Mouse (Mus musculus) limb, embryonic 13.5 days (tissue): ENCODE measurements around the gene Atf3. TPM values are rescaled to one million over a fixed set of nuclear protein-coding genes. Genes with fewer than 3 reads are reported as not detected.

Experiments
- ATAC-seq: fragments of 200-750 bp; cut with Nextera tagmentation; 2 replicates; pipeline ENCODE4 v1.8.0; 2017; ENCODE audit warnings: low read depth, moderate number of reproducible peaks, moderate TSS enrichment; ENCODE audit not compliant: low FRiP score
- H3K27ac ChIP-seq: fragments of 300-500 bp; sonication (generic); 2 replicates; pipeline ENCODE4 v1.5.1; 2015; ENCODE audit warnings: inconsistent platforms, mild to moderate bottlenecking, moderate library complexity
- H3K27me3 ChIP-seq: fragments of 300-500 bp; sonication (generic); 2 replicates; pipeline ENCODE4 v1.6.1; 2015; ENCODE audit warnings: mild to moderate bottlenecking, inconsistent platforms
- H3K36me3 ChIP-seq: fragments of 300-500 bp; sonication (generic); 2 replicates; pipeline ENCODE4 v1.6.1; 2015; ENCODE audit warnings: inconsistent platforms, mild to moderate bottlenecking, moderate library complexity
- H3K4me1 ChIP-seq: fragments of 300-500 bp; sonication (generic); 2 replicates; pipeline ENCODE4 v1.6.1; 2015; ENCODE audit warnings: inconsistent platforms
- H3K4me2 ChIP-seq: fragments of 300-500 bp; sonication (generic); replicated peaks from 2 replicates; pipeline ENCODE4 v1.6.1; 2015; ENCODE audit warnings: inconsistent platforms, mild to moderate bottlenecking, moderate library complexity
- H3K4me3 ChIP-seq: fragments of 300-500 bp; sonication (generic); 2 replicates; pipeline ENCODE4 v1.5.1; 2015; ENCODE audit warnings: moderate library complexity, mild to moderate bottlenecking, inconsistent platforms
- H3K9ac ChIP-seq: fragments of 300-500 bp; sonication (generic); 2 replicates; pipeline ENCODE4 v1.6.1; 2015; ENCODE audit warnings: mild to moderate bottlenecking, inconsistent platforms
- H3K9me3 ChIP-seq: fragments of 300-500 bp; sonication (generic); 2 replicates; pipeline ENCODE4 v1.6.1; 2016; ENCODE audit warnings: inconsistent platforms
- WGBS: fragments of 180-500 bp; shearing (Covaris S2); methylation state at CpG from one replicate; pipeline ENCODE4 v1.1.7; 2015; 5-methylcytosine and 5-hydroxymethylcytosine counted together
- polyA plus RNA-seq: library from polyadenylated mRNA; unstranded; fragments of >200 nt; fragmentation: Nextera tagmentation; extraction: Ambion mirVana; gene quantifications from 2 replicates; pipeline ENCODE4 v1.2.1, GENCODE M21; 2015

The Atf3 gene
- polyA plus RNA-seq, 1 experiment from 2014 or later: 4.3 TPM

DNA sequence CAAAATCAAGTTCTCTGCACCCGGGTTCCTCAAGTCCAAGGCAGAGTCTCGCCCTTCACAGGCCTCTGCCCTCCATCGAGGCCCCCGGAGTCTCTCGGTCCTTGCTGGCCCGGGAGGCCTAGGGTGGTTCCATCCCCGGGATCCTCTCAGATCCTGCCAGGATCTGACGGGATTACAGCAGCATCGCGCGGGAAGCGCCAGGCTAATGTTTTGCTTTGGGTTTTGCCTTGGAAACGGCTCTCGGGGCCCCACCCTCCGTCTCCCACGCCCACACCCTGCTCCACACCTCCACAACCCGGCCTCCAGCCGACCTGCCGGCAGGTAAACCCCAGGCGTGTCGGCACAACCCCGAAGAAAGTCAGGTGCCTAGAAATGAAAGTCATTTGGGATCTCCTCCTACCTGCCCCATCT, 33.0 kb downstream of the Atf3 start:
- H3K4me3 ChIP-seq: peak overlapping the region; percentile 62
- H3K9me3 ChIP-seq: no peaks in the 10 kb centered on the region
- peaks cover 45% of the 10 kb centered on the region for H3K4me1 ChIP-seq
- peaks cover 80% of the 10 kb centered on the region for H3K27me3 ChIP-seq
- peak overlapping the region; percentile 100 for H3K4me2 ChIP-seq
- H3K9ac ChIP-seq: no peak overlapping the region
- no peak overlapping the region for H3K27ac ChIP-seq
- H3K36me3 ChIP-seq: no peaks in the 10 kb centered on the region
- no peak for ATAC-seq
- under 1% methylated on average over 22 of the region's 22 CpGs for WGBS

GRCm38 (mm10) chr1:191184066-191184815, 33.6 kb downstream of the Atf3 start:
- Histone ChIP-seq H3K4me3 (peak overlapping the region; percentile 62), H3K9ac (peak overlapping the region; percentile 54; the same call in 1 of the 2 replicates), H3K27ac (no peak overlapping the region), H3K36me3 (no peaks in the 10 kb centered on the region), H3K9me3 (no peaks in the 10 kb centered on the region), H3K4me1 (peaks cover 51% of the 10 kb centered on the region), H3K4me2 (peak overlapping the region; percentile 100), H3K27me3 (peaks cover 75% of the 10 kb centered on the region)
- no peak for ATAC-seq
- under 1% methylated on average over 42 of the region's 42 CpGs for WGBS

DNA sequence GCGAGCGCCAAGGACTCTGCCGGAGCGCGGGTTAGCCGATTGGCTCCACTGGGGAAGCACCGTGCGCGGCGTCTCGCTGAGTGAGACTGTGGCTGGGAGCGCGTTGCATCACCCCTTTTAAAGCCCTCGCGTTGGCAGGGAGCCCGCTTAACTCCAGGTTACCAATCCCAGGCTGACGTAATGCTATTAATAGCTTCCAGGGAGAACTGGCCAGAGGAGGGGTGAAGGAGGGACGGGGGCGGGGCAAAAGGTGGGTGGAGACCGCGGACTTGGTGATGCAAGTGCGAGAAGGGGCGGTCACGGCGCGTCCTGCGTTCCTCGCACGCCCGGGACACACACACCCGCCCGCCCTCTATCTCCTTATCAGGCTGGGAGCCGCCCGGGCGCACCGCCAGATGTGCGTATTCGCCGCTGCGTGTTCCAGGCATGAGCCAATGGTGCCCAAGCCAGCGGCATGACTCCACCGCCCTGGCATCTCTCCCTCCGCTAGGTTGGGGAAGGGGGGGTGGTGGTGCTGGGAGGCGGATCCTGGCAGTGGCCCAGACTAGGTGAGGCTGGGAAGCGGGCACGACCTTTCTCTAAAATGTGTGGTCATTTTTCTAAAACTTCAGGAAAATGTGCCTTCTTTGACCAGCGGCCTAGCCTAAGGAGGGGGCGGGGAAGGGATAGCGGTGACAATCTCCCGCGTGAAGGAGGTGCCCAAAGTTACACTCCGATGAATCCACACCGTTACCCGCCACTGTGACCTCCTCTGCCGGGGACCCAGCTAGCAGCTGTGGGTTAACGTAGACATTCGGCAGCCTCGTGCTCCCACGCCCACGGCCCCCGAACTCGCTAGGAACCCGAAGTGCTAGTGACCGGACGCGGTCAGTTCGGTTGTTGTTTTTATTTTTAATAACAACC, 34.4 kb downstream of the Atf3 start:
- Histone ChIP-seq H3K4me1 (peaks cover 59% of the 10 kb centered on the region), H3K27ac (peak overlapping the region; percentile 15; the same call in 1 of the 2 replicates), H3K36me3 (no peaks in the 10 kb centered on the region), H3K9me3 (no peaks in the 10 kb centered on the region), H3K4me3 (peak overlapping the region; percentile 62), H3K9ac (peak overlapping the region; percentile 71), H3K27me3 (peaks cover 67% of the 10 kb centered on the region), H3K4me2 (peak overlapping the region; percentile 100)
- peak; percentile 89 for ATAC-seq
- under 1% methylated on average over 58 of the region's 67 CpGs for WGBS

GRCm38 (mm10) chr1:191182431-191183162, 35.2 kb downstream of the Atf3 start:
- H3K36me3 ChIP-seq: no peaks in the 10 kb centered on the region
- H3K9me3 ChIP-seq: no peaks in the 10 kb centered on the region
- H3K9ac ChIP-seq: peak overlapping the region; percentile 71
- peak overlapping the region; percentile 62 for H3K4me3 ChIP-seq
- H3K27me3 ChIP-seq: peaks cover 59% of the 10 kb centered on the region
- ATAC-seq: no peak
- H3K27ac ChIP-seq: peak overlapping the region; percentile 15; the same call in 1 of the 2 replicates
- under 1% methylated on average over 61 of the region's 61 CpGs for WGBS
- peaks cover 67% of the 10 kb centered on the region for H3K4me1 ChIP-seq
- peak overlapping the region; percentile 100 for H3K4me2 ChIP-seq

DNA sequence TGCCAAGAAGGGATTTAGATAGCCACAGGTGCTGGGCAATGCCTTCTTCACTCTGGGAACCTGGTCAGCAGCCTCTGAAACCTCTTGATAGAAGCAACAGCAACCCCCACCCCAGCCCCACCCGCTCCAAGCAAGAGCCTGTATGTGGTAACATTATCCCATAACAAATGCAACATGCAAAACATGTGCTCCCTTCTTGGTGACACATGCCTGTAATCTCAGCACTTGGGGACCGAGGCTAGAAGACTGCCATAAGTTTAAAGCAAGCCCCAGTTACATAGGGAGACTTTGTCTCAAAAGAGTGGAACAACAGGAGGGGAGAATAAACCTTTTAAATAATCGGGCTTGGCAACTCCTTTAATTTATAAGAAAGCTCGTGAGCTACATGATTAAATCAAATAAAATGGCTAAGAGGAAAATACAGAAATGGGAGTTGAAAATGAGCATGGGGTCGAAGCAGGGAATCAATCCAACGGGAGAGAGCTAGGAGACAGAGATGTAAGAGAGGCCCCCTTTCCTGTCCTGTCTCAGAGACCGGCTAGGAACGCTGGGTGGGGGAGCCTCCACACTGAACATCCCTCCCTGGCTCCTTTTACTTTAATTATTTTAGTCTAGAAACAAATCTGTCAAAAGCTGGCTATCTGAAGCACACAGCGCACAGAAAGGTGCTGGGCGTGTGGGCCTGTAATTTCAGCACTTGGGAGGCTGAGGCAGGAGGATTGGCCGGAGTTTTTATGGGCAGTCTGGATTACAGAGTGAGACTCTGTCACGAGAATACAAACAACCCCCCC, 36.2 kb downstream of the Atf3 start:
- H3K4me2 ChIP-seq: peak overlapping the region; percentile 100
- no peak overlapping the region for H3K9ac ChIP-seq
- H3K4me3 ChIP-seq: peak overlapping the region; percentile 62
- H3K27me3 ChIP-seq: peaks cover 50% of the 10 kb centered on the region
- H3K4me1 ChIP-seq: peaks cover 73% of the 10 kb centered on the region
- H3K36me3 ChIP-seq: no peaks in the 10 kb centered on the region
- no peak overlapping the region for H3K27ac ChIP-seq
- WGBS: 46% methylated on average over 12 of the region's 12 CpGs
- ATAC-seq: no peak
- H3K9me3 ChIP-seq: no peaks in the 10 kb centered on the region

GRCm38 (mm10) chr1:191180397-191180796, 37.4 kb downstream of the Atf3 start:
- WGBS: 65% methylated on average over 4 of the region's 4 CpGs

GRCm38 (mm10) chr1:191179846-191180245, 38.0 kb downstream of the Atf3 start:
- Histone ChIP-seq H3K4me3 (no peak overlapping the region), H3K4me2 (no peak overlapping the region), H3K27ac (no peak overlapping the region), H3K9me3 (no peaks in the 10 kb centered on the region), H3K4me1 (peaks cover 56% of the 10 kb centered on the region), H3K27me3 (peaks cover 32% of the 10 kb centered on the region), H3K36me3 (no peaks in the 10 kb centered on the region), H3K9ac (no peak overlapping the region)
- WGBS: 14% methylated on average over 2 of the region's 2 CpGs
- ATAC-seq: no peak

More at GRCm38 (mm10) chr1:191180397-191180796, 37.4 kb downstream of the Atf3 start:
- Histone ChIP-seq H3K9me3 (no peaks in the 10 kb centered on the region), H3K27ac (no peak overlapping the region), H3K27me3 (peaks cover 37% of the 10 kb centered on the region), H3K4me2 (no peak overlapping the region; the same call in 1 of the 2 replicates), H3K9ac (no peak overlapping the region), H3K36me3 (no peaks in the 10 kb centered on the region), H3K4me3 (no peak overlapping the region), H3K4me1 (peaks cover 61% of the 10 kb centered on the region)
- ATAC-seq: no peak

DNA sequence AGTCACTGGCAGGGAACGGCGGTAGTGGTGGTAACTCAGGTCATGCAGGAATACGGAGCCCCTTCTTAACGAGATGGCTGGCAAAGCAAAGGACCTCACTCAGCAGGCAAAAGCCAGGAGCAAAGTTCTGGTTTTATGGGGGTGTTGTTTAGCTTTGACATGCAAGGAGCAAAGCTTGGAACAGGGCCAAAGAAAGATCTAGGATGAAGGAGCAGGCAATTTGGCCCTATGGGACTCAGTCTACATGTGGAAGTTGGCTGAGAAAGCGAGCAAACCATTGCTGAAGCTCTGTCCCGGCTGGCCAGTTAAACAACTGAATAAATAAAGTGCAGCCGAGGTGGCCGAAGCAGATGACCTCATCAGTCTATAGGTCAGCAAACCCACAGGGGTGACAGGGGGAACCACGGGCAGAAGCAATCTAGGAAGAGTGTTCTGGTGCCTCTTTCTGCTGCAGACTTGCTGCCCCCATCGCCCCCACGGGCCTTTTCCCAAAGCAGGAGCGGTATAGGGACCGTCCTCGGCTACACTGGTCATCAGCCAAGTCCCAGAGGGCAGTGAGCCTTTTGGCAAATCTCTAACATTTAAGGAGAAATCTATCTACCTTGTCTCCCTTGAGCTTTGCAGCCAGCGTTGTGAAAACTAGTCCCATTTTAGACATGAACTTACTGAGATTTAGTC, 39.2 kb downstream of the Atf3 start:
- WGBS: 24% methylated on average over 15 of the region's 15 CpGs
- Histone ChIP-seq H3K27ac (no peak overlapping the region), H3K4me1 (peaks cover 44% of the 10 kb centered on the region), H3K4me3 (no peak overlapping the region), H3K27me3 (peaks cover 21% of the 10 kb centered on the region), H3K4me2 (peak overlapping the region; percentile 37), H3K9ac (no peak overlapping the region), H3K9me3 (no peaks in the 10 kb centered on the region), H3K36me3 (no peaks in the 10 kb centered on the region)
- no peak for ATAC-seq

DNA sequence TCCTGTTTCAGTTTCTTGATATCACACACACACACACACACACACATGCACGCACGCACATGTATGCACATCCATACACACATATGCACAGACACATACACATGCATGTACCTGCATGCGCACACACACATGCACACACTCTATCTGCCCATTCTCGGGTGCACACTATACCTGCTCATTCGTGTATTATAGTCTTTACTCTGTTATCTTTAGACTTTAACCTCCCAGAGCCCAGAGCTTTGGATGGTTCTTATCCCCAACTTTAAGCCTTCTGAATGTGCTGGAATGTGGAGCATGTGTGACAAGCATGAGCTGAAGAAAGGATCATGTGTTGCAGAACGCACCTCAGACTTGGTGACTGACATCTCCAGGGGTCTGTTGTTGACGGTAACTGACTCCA, 41.0 kb downstream of the Atf3 start:
- Histone ChIP-seq H3K27me3 (peaks cover 16% of the 10 kb centered on the region), H3K27ac (no peak overlapping the region), H3K9me3 (no peaks in the 10 kb centered on the region), H3K9ac (no peak overlapping the region), H3K4me1 (peaks cover 41% of the 10 kb centered on the region), H3K36me3 (no peaks in the 10 kb centered on the region), H3K4me3 (no peak overlapping the region), H3K4me2 (no peak overlapping the region)
- ATAC-seq: no peak
- 74% methylated on average over 7 of the region's 7 CpGs for WGBS

GRCm38 (mm10) chr1:191172487-191172886, 45.4 kb downstream of the Atf3 start:
- Histone ChIP-seq H3K9ac (no peak overlapping the region), H3K36me3 (no peaks in the 10 kb centered on the region), H3K9me3 (no peaks in the 10 kb centered on the region), H3K27me3 (no peaks in the 10 kb centered on the region), H3K4me1 (peaks cover 5% of the 10 kb centered on the region), H3K4me2 (no peak overlapping the region), H3K4me3 (no peak overlapping the region), H3K27ac (no peak overlapping the region)
- 13% methylated on average over 6 of the region's 6 CpGs for WGBS
- ATAC-seq: no peak

- Histone ChIP-seq H3K27ac (no peak overlapping the region), H3K4me3 (no peak overlapping the region), H3K36me3 (no peaks in the 10 kb centered on the region), H3K9me3 (no peaks in the 10 kb centered on the region), H3K4me2 (no peak overlapping the region), H3K9ac (no peak overlapping the region), H3K4me1 (no peaks in the 10 kb centered on the region), H3K27me3 (no peaks in the 10 kb centered on the region)
- no peak for ATAC-seq
- WGBS: 88% methylated on average over 2 of the region's 2 CpGs
Observed at GRCm38 (mm10) chr1:191170444-191170843, 47.4 kb downstream of the Atf3 start.
